Mouse (Mus musculus): ENCODE data around the gene Gcsam. TPM values are rescaled to one million over a fixed set of nuclear protein-coding genes. Genes with fewer than 3 reads are reported as not detected.

Gcsam gene
- total and polyA plus RNA-seq, 3 experiments, result 0.49 to 0.53 TPM; not detected in 1

GRCm38 (mm10) chr16:45662381-45662780 lies 52.2 kb downstream of the Gcsam start:
- TF ChIP-seq TAL1 (conservative IDR thresholded peaks at IDR 0.05; ENCODE audit: low read depth, low read length), result no peak
- no peak for TF ChIP-seq GATA1 (IDR thresholded peaks at IDR 0.05; ENCODE audit: borderline replicate concordance, low read length)
- no peak for TF ChIP-seq CTCF (IDR thresholded peaks at IDR 0.05; ENCODE audit: low read depth, low read length)
- no peak for TF ChIP-seq POLR2AphosphoS5 (IDR thresholded peaks at IDR 0.05; ENCODE audit: insufficient replicate concordance, low read depth, low read length)
- no peak for TF ChIP-seq GATA2 (IDR thresholded peaks at IDR 0.05; ENCODE audit: borderline replicate concordance, low read depth, low read length)
- Histone ChIP-seq H3K4me3 (ENCODE audit: low read depth, low read length) (no peak overlapping the region), H3K27me3 (ENCODE audit: insufficient read depth, low read length) (no peaks in the 10 kb centered on the region), H3K36me3 (replicated peaks) (no peaks in the 10 kb centered on the region), H3K4me1 (ENCODE audit: insufficient read depth, low read depth, low read length) (no peaks in the 10 kb centered on the region), H3K9me3 (replicated peaks) (no peaks in the 10 kb centered on the region)
- DNase-seq (ENCODE audit: low spot score), result no peak
- no peak for ATAC-seq (ENCODE audit: extremely low read depth, insufficient number of reproducible peaks, low FRiP score, poor library complexity, severe bottlenecking)

- H3K9me3 ChIP-seq (replicated peaks), result no peaks in the 10 kb centered on the region
- TF ChIP-seq GATA1 (IDR thresholded peaks at IDR 0.05; ENCODE audit: borderline replicate concordance, low read length), result no peak
- DNase-seq (ENCODE audit: low spot score) (no peak), ATAC-seq (ENCODE audit: extremely low read depth, insufficient number of reproducible peaks, low FRiP score, poor library complexity, severe bottlenecking) (peak; percentile 90)
- H3K27me3 ChIP-seq (ENCODE audit: insufficient read depth, low read length), result no peaks in the 10 kb centered on the region
- H3K4me3 ChIP-seq (ENCODE audit: low read depth, low read length), result no peak overlapping the region
- no peaks in the 10 kb centered on the region for H3K36me3 ChIP-seq (replicated peaks)
- H3K4me1 ChIP-seq (ENCODE audit: insufficient read depth, low read depth, low read length), result no peaks in the 10 kb centered on the region
Measured at GRCm38 (mm10) chr16:45666136-45666535, 56.0 kb downstream of the Gcsam start.

- TF ChIP-seq GATA1 (IDR thresholded peaks at IDR 0.05; ENCODE audit: borderline replicate concordance, low read length) (no peak), GATA2 (IDR thresholded peaks at IDR 0.05; ENCODE audit: borderline replicate concordance, low read depth, low read length) (no peak), CTCF (IDR thresholded peaks at IDR 0.05; ENCODE audit: low read depth, low read length) (no peak), TAL1 (conservative IDR thresholded peaks at IDR 0.05; ENCODE audit: low read depth, low read length) (no peak), POLR2AphosphoS5 (IDR thresholded peaks at IDR 0.05; ENCODE audit: insufficient replicate concordance, low read depth, low read length) (no peak)
- Histone ChIP-seq H3K9me3 (replicated peaks) (no peaks in the 10 kb centered on the region), H3K36me3 (replicated peaks) (no peaks in the 10 kb centered on the region), H3K4me1 (ENCODE audit: insufficient read depth, low read depth, low read length) (no peaks in the 10 kb centered on the region), H3K27me3 (ENCODE audit: insufficient read depth, low read length) (no peaks in the 10 kb centered on the region), H3K4me3 (ENCODE audit: low read depth, low read length) (no peak overlapping the region)
- ATAC-seq (ENCODE audit: extremely low read depth, insufficient number of reproducible peaks, low FRiP score, poor library complexity, severe bottlenecking) (peak; percentile 19; the same call in 1 of the 2 replicates), DNase-seq (ENCODE audit: low spot score) (no peak)
Measured at GRCm38 (mm10) chr16:45668178-45668577, 58.0 kb downstream of the Gcsam start.

DNA sequence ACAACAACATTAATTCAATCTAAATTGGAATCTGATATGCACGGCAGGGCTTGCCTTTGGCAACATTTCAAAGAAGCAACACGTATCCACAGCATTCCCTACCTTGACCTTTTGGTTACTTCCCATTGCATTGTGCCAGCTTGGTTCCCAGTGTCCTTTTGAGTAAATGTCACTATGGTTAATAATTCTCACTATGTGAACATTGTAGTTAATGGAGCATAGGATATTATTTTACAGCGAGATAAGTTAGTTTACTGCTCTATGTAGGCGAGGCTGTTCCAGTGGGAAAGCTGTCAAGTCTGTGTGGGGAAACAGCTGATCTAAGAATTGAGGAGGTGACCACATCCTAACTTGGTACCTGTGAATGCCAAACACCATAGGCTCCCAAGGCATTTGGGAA lies 59.8 kb downstream of the Gcsam start:
- DNase-seq (ENCODE audit: low spot score), result no peak
- Histone ChIP-seq H3K4me1 (ENCODE audit: insufficient read depth, low read depth, low read length) (no peaks in the 10 kb centered on the region), H3K36me3 (replicated peaks) (no peaks in the 10 kb centered on the region), H3K4me3 (ENCODE audit: low read depth, low read length) (no peak overlapping the region), H3K9me3 (replicated peaks) (no peaks in the 10 kb centered on the region), H3K27me3 (ENCODE audit: insufficient read depth, low read length) (no peaks in the 10 kb centered on the region)
- ATAC-seq (ENCODE audit: extremely low read depth, insufficient number of reproducible peaks, low FRiP score, poor library complexity, severe bottlenecking), result no peak
- no peak for TF ChIP-seq CTCF (IDR thresholded peaks at IDR 0.05; ENCODE audit: low read depth, low read length)
- TF ChIP-seq POLR2AphosphoS5 (IDR thresholded peaks at IDR 0.05; ENCODE audit: insufficient replicate concordance, low read depth, low read length), result no peak
- no peak for TF ChIP-seq GATA2 (IDR thresholded peaks at IDR 0.05; ENCODE audit: borderline replicate concordance, low read depth, low read length)
- TF ChIP-seq GATA1 (IDR thresholded peaks at IDR 0.05; ENCODE audit: borderline replicate concordance, low read length), result no peak
- no peak for TF ChIP-seq TAL1 (conservative IDR thresholded peaks at IDR 0.05; ENCODE audit: low read depth, low read length)

Other genes with a start within 250 kb of the Gcsam start
- not detected in 2 replicates for gene Cd200, start 201.3 kb upstream of the Gcsam start, total RNA-seq (2014; fragmentation: Nextera tagmentation)
- gene Cd200, start 201.3 kb upstream of the Gcsam start, total RNA-seq (2017), result not detected in 2 replicates
- not detected in 2 replicates for gene Cd200, start 201.3 kb upstream of the Gcsam start, polyA plus RNA-seq (2012)
- gene Gm609, start 117.4 kb upstream of the Gcsam start, total RNA-seq (2014; fragmentation: Nextera tagmentation), result not detected in 2 replicates
- 0.12 and 0.22 TPM in 2 replicates for gene Gm609, start 117.4 kb upstream of the Gcsam start, total RNA-seq (2017)
- not detected in 2 replicates for gene Gm609, start 117.4 kb upstream of the Gcsam start, polyA plus RNA-seq (2012)
- not detected in 2 replicates for gene Gm17783, start 78.3 kb upstream of the Gcsam start, total RNA-seq (2014; fragmentation: Nextera tagmentation)
- 0.12 TPM in 1 of 2 replicates, not detected in the other for gene Gm17783, start 78.3 kb upstream of the Gcsam start, total RNA-seq (2017)
- not detected in 2 replicates for gene Gm17783, start 78.3 kb upstream of the Gcsam start, polyA plus RNA-seq (2012)
- not detected in 2 replicates for gene Slc9c1, start 75.1 kb upstream of the Gcsam start, total RNA-seq (2014; fragmentation: Nextera tagmentation)
- not detected in 2 replicates for gene Slc9c1, start 75.1 kb upstream of the Gcsam start, total RNA-seq (2017)
- not detected in 2 replicates for gene Slc9c1, start 75.1 kb upstream of the Gcsam start, polyA plus RNA-seq (2012)
- not detected in 2 replicates for gene BC016579, start 43.7 kb downstream of the Gcsam start, total RNA-seq (2014; fragmentation: Nextera tagmentation)
- 0.12 and 0.16 TPM in 2 replicates for gene BC016579, start 43.7 kb downstream of the Gcsam start, total RNA-seq (2017)
- gene BC016579, start 43.7 kb downstream of the Gcsam start, polyA plus RNA-seq (2012), result not detected in 2 replicates
- gene Tmprss7, start 83.3 kb downstream of the Gcsam start, total RNA-seq (2014; fragmentation: Nextera tagmentation), result not detected in 2 replicates
- gene Tmprss7, start 83.3 kb downstream of the Gcsam start, total RNA-seq (2017), result 1.8 and 2.1 TPM in 2 replicates
- not detected in 2 replicates for gene Tmprss7, start 83.3 kb downstream of the Gcsam start, polyA plus RNA-seq (2012)
- gene Tagln3, start 114.2 kb downstream of the Gcsam start, total RNA-seq (2014; fragmentation: Nextera tagmentation), result not detected in 2 replicates
- not detected in 2 replicates for gene Tagln3, start 114.2 kb downstream of the Gcsam start, total RNA-seq (2017)
- not detected in 2 replicates for gene Tagln3, start 114.2 kb downstream of the Gcsam start, polyA plus RNA-seq (2012)
- gene Abhd10, start 132.6 kb downstream of the Gcsam start, total RNA-seq (2014; fragmentation: Nextera tagmentation), result 15.4 and 23.9 TPM in 2 replicates
- gene Abhd10, start 132.6 kb downstream of the Gcsam start, total RNA-seq (2017), result 16.3 and 17.0 TPM in 2 replicates
- gene Abhd10, start 132.6 kb downstream of the Gcsam start, polyA plus RNA-seq (2012), result 4.0 and 4.8 TPM in 2 replicates